Mouse (Mus musculus) cerebellum, adult 2 months (tissue): Measurements from ENCODE around the gene Apold1.

Source experiments
- CTCF ChIP-seq: fragments of 200-500 bp; IDR thresholded peaks from 2 replicates; pipeline ENCODE4 v1.5.1; 2011; ENCODE audit warnings: low read depth, mild to moderate bottlenecking, control low read depth, low read length, moderate library complexity, borderline replicate concordance; ENCODE audit not compliant: insufficient read depth
- POLR2A ChIP-seq: fragments of 200-500 bp; IDR thresholded peaks from 2 replicates; pipeline ENCODE4 v1.6.1; 2011; ENCODE audit warnings: low read length, control low read depth, borderline replicate concordance; ENCODE audit not compliant: insufficient read depth

DNA sequence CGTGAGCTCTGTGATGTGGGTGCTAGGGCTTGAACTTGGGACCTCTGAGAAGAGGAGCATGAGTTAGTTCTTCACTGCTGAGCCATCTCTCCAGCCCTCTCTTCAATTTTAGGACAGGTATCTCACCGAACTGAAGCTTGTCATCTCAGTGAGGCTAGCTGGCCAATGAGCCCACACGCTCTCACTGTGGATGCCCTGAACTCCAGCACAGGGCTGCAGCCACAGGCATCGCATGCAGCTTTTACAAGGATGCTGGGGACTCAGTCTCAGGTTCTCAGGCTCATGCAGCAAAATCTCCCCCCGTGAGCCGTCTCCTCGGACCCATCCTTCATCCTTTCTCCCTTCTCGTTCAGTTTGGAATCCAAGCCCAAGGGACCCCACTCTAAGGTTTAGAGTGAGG is 16.6 kb downstream of the Apold1 start:
- TF ChIP-seq CTCF (no peak), POLR2A (no peak)
